Mouse (Mus musculus) liver, adult 2 months (tissue): ENCODE results near the gene Zfr2.

Experiments
- CTCF ChIP-seq: fragments of 200-500 bp; IDR thresholded peaks from 2 replicates; pipeline ENCODE4 v1.5.1; 2011; ENCODE audit warnings: low read depth, low read length, control low read depth
- POLR2A ChIP-seq: fragments of 200-500 bp; IDR thresholded peaks from 2 replicates; pipeline ENCODE4 v1.6.1; 2011; ENCODE audit warnings: low read length, control low read depth; ENCODE audit not compliant: insufficient read depth; ENCODE audit errors: extremely low read depth

DNA sequence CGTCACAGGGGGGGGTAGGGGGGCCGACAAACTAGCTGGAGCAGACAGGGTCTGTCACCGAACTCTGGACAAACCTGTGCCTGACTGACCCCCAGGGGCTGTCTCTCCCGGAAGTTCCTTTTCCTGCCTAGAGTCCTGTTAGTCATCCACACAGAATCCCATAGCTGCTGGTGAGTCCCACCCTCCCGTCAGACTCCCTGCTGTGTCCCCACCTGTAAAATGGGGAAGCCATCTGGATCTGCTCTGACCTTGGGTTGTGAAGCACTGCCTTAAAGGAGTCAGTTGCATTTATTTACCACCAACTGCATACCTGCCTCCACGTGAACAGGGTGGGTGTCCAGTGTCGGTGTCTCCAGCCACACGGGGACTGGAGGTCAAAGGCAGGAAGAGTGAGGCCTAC, 61.5 kb downstream of the Zfr2 start:
- no peak for TF ChIP-seq POLR2A
- no peak for TF ChIP-seq CTCF
